In the genomic region with DNA sequence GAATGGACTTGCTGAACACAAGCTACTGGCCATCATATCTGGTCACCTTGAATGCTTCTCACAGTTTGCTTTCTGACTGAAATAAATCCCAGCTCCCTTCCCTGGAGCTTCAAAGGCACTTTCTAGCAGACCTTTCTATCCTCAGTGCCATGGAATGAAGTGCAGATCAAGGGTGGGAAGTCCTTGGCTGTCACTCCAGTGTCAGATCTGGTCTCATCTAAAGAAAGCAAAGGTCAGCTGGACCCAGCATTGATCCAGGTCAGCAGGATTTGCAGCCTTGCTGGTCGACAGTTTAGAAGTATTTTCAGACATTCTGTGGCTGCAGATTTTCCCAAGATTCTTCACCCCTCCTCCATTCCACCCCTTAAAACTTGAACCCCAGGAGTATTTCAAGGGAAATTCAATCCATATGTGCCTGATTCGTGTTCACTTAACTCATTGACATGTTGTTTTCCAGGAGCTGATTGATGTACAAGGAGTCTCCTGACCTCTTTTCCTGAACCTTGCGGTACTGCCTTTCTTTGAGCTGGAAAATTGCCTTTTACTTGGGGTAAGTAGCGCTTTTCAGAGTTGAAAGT, we compare ENCODE assay signal across 16 mouse cellular contexts.
DNase-seq lines count a peak whose midpoint lies in the region; ATAC-seq and TF ChIP-seq lines count a peak whose summit lies in the region.
"Had no signal": no experiment of that assay in that cellular context is flagged by ENCODE, and none has a peak within 500 bp of the region (broad histone marks: within the 10 kb centered on the region; RNA-seq: fewer than 3 reads in every experiment).

No protein-coding gene starts in this region.

- no peaks in the 10 kb centered on the region for H3K9me3 ChIP-seq in hindbrain, embryonic 10.5 days
- H3K9me3 ChIP-seq in hindbrain, postnatal 0 days (ENCODE audit: low read length): no peaks in the 10 kb centered on the region
- no peaks in the 10 kb centered on the region for H3K9me3 ChIP-seq in embryonic facial prominence, embryonic 14.5 days (ENCODE audit: control insufficient read depth, low read length)
- H3K9me3 ChIP-seq in limb, embryonic 15.5 days: no peaks in the 10 kb centered on the region
- no peaks in the 10 kb centered on the region for H3K9me3 ChIP-seq in forebrain, embryonic 13.5 days (replicated peaks)
- H3K9me3 ChIP-seq: forebrain, embryonic 12.5 days; lung, embryonic 15.5 days had no signal

- H3K9ac ChIP-seq in hindbrain, postnatal 0 days (replicated peaks; ENCODE audit: low read length): no peak overlapping the region
- H3K9ac ChIP-seq in embryonic facial prominence, embryonic 14.5 days (ENCODE audit: low read depth, low read length): no peak overlapping the region
- no peak overlapping the region for H3K9ac ChIP-seq in limb, embryonic 15.5 days
- H3K9ac ChIP-seq in forebrain, embryonic 13.5 days: no peak overlapping the region
- H3K9ac ChIP-seq: forebrain, embryonic 12.5 days; lung, embryonic 15.5 days had no signal

- no peaks in the 10 kb centered on the region for H3K36me3 ChIP-seq in hindbrain, embryonic 10.5 days
- no peaks in the 10 kb centered on the region for H3K36me3 ChIP-seq in hindbrain, postnatal 0 days (ENCODE audit: insufficient read depth, low read length)
- no peaks in the 10 kb centered on the region for H3K36me3 ChIP-seq in embryonic facial prominence, embryonic 14.5 days (ENCODE audit: control insufficient read depth, insufficient read depth, low read length)
- H3K36me3 ChIP-seq in limb, embryonic 15.5 days: no peaks in the 10 kb centered on the region
- no peaks in the 10 kb centered on the region for H3K36me3 ChIP-seq in forebrain, embryonic 13.5 days (ENCODE audit: poor library complexity, severe bottlenecking)
- H3K36me3 ChIP-seq: forebrain, embryonic 12.5 days; lung, embryonic 15.5 days had no signal

- no peak overlapping the region for H3K4me3 ChIP-seq in hindbrain, embryonic 10.5 days
- H3K4me3 ChIP-seq in hindbrain, postnatal 0 days (ENCODE audit: low read length): no peak overlapping the region
- no peak overlapping the region for H3K4me3 ChIP-seq in embryonic facial prominence, embryonic 14.5 days (ENCODE audit: low read depth, low read length)
- H3K4me3 ChIP-seq in limb, embryonic 15.5 days: no peak overlapping the region
- H3K4me3 ChIP-seq in forebrain, embryonic 13.5 days: no peak overlapping the region
- H3K4me3 ChIP-seq: forebrain, embryonic 12.5 days; lung, embryonic 15.5 days had no signal

- ATAC-seq in hindbrain, postnatal 0 days: no peak
- no peak for ATAC-seq in embryonic facial prominence, embryonic 14.5 days (ENCODE audit: low read depth)
- no peak for ATAC-seq in limb, embryonic 15.5 days (ENCODE audit: insufficient number of reproducible peaks, low FRiP score, low TSS enrichment, low read depth)
- ATAC-seq in forebrain, embryonic 13.5 days: no peak
- ATAC-seq: Patski had no signal

- 47% methylated on average over 4 of the region's 4 CpGs for WGBS in hindbrain, embryonic 10.5 days
- WGBS in hindbrain, postnatal 0 days: 46% methylated on average over 4 of the region's 4 CpGs
- 17% methylated on average over 4 of the region's 4 CpGs for WGBS in embryonic facial prominence, embryonic 14.5 days
- WGBS in limb, embryonic 15.5 days: 32% methylated on average over 4 of the region's 4 CpGs
- WGBS in forebrain, embryonic 13.5 days: 75% methylated on average over 4 of the region's 4 CpGs

- no peak for TF ChIP-seq CTCF in hindbrain, postnatal 0 days (IDR thresholded peaks at IDR 0.05; ENCODE audit: low read depth)

- no peaks in the 10 kb centered on the region for H3K27me3 ChIP-seq in hindbrain, embryonic 10.5 days (ENCODE audit: insufficient read depth, poor library complexity, severe bottlenecking)
- no peaks in the 10 kb centered on the region for H3K27me3 ChIP-seq in hindbrain, postnatal 0 days (ENCODE audit: insufficient read depth, low read length)
- no peaks in the 10 kb centered on the region for H3K27me3 ChIP-seq in embryonic facial prominence, embryonic 14.5 days (replicated peaks; ENCODE audit: control insufficient read depth, insufficient read depth, low read length)
- H3K27me3 ChIP-seq in limb, embryonic 15.5 days: no peaks in the 10 kb centered on the region
- no peaks in the 10 kb centered on the region for H3K27me3 ChIP-seq in forebrain, embryonic 13.5 days
- H3K27me3 ChIP-seq: forebrain, embryonic 12.5 days; lung, embryonic 15.5 days had no signal

- peaks cover 19% of the 10 kb centered on the region; the same call in 1 of the 2 replicates for H3K4me1 ChIP-seq in hindbrain, embryonic 10.5 days (replicated peaks)
- H3K4me1 ChIP-seq in hindbrain, postnatal 0 days (ENCODE audit: insufficient read depth, low read length): no peaks in the 10 kb centered on the region
- peaks cover 23% of the 10 kb centered on the region for H3K4me1 ChIP-seq in embryonic facial prominence, embryonic 14.5 days (ENCODE audit: control insufficient read depth, insufficient read depth, low read length)
- H3K4me1 ChIP-seq in limb, embryonic 15.5 days: peaks cover 18% of the 10 kb centered on the region
- peaks cover 8% of the 10 kb centered on the region; the same call in 1 of the 2 replicates for H3K4me1 ChIP-seq in forebrain, embryonic 13.5 days
- H3K4me1 ChIP-seq: forebrain, embryonic 12.5 days had no signal

- H3K4me2 ChIP-seq in hindbrain, postnatal 0 days (ENCODE audit: low read depth, low read length): no peak overlapping the region
- no peak overlapping the region; the same call in 1 of the 2 replicates for H3K4me2 ChIP-seq in embryonic facial prominence, embryonic 14.5 days (ENCODE audit: low read depth, low read length)
- H3K4me2 ChIP-seq in limb, embryonic 15.5 days: no peak overlapping the region
- no peak overlapping the region for H3K4me2 ChIP-seq in forebrain, embryonic 13.5 days
- H3K4me2 ChIP-seq: forebrain, embryonic 12.5 days; lung, embryonic 15.5 days had no signal

- H3K27ac ChIP-seq in hindbrain, embryonic 10.5 days: no peak overlapping the region
- no peak overlapping the region for H3K27ac ChIP-seq in hindbrain, postnatal 0 days
- no peak overlapping the region for H3K27ac ChIP-seq in embryonic facial prominence, embryonic 14.5 days (replicated peaks; ENCODE audit: low read depth, low read length)
- peak overlapping the region; percentile 55 for H3K27ac ChIP-seq in limb, embryonic 15.5 days
- H3K27ac ChIP-seq in forebrain, embryonic 13.5 days: no peak overlapping the region
- H3K27ac ChIP-seq: forebrain, embryonic 12.5 days; lung, embryonic 15.5 days had no signal

- DNase-seq in hindbrain, embryonic 10.5 days (ENCODE audit: low spot score): peak; percentile 23
- DNase-seq in hindbrain, postnatal 0 days (ENCODE audit: low spot score): no peak
- DNase-seq in adrenal gland, postnatal 36 days: peak; percentile 38 to 39
- peak; percentile 69 for DNase-seq in embryonic facial prominence, embryonic 14.5 days (ENCODE audit: low spot score)
- DNase-seq in spleen, postnatal 36 days (ENCODE audit: low spot score in 2 of 2): no peak
- no peak for DNase-seq in spleen, adult 18-20 months
- DNase-seq: heart, adult 11 months; kidney, postnatal 14 days; liver; right cerebral cortex, postnatal 25 days; thymus, adult 18-20 months had no signal

Comparison
In these comparisons a context has a peak if more than half of its experiments do, and no peak if none do; other contexts are left out.
1. DNase-seq: peak in hindbrain, embryonic 10.5 days (single experiment), adrenal gland, postnatal 36 days (2 of 2) and embryonic facial prominence, embryonic 14.5 days (single experiment); none in hindbrain, postnatal 0 days (single experiment), spleen, postnatal 36 days (0 of 2) and spleen, adult 18-20 months (0 of 2).